Mouse (Mus musculus) induced T-regulatory cell, adult 2 months (primary cell): ENCODE measurements around the gene Dtd1.

Experiments used
- DNase-seq: peaks from one replicate; pipeline ENCODE4 v3.0.0-alpha.2; 2012; ENCODE audit warnings: low read depth

The Dtd1 gene

DNA sequence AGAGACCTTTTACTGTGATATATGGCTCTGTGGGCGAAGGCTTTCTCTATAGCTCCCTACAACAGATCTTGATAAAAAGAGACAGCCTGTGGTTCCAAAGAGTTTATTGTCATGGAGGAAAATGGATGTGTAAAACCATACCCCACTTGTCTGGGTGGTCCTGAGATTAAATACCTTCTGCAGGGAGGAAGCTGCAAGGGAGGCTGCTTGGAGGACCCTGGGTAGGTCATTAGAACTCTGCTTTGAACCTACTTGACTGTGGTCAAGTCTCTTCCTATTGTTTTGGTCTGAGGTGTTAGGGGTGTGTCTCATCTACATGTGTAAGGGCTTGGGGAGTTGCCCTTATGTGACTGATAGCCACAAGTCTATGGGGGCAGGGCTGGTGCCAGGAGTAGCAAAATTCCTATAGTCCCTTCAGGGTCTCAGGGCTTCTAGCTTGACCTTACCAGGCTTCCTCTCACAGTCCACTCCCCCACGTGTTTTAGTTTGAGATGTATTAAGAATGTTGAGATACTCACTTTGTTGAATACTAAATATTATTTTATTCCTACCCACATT, 115.6 kb downstream of the Dtd1 start:
- no peak for DNase-seq

DNA sequence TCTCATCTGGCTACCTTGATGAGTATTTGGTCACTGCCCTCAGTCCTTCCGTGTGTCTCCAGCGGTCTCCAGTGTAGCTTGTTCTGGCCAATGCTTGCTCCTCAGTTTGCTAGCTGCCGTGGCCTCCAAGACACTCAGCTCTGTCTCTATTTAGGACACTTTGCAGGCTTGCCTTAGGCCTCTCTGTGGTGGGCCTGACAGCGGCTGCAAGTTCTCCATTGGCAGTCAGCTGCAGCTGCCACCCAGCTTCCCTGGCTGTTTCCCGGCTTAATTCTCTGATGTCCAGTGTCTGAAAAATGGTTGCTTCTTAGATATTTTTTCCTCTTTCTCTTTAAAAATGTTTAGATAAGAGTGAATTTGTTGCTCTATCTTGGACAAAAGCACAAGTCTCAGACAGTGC, 116.6 kb downstream of the Dtd1 start:
- DNase-seq, result no peak

DNA sequence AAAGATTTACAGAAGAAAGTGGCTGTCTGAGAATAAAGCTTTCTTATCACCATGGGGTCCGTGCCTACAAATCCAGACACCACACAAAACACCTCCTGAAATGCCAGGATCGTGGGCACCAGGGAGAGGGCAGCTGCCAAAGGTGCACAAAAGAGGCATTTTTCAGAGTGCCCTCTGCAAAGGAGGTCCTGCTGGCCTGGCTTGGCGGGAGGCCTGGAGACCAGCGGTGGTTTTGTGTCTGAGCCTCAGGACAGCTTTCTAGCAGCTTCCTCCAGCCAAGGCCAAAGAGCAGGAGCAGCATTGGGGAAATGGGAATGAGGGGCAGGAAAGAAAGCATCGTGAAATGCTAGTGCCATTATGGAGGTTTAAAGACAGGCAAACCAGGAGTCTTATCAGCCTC, 118.6 kb downstream of the Dtd1 start:
- DNase-seq, result no peak

DNA sequence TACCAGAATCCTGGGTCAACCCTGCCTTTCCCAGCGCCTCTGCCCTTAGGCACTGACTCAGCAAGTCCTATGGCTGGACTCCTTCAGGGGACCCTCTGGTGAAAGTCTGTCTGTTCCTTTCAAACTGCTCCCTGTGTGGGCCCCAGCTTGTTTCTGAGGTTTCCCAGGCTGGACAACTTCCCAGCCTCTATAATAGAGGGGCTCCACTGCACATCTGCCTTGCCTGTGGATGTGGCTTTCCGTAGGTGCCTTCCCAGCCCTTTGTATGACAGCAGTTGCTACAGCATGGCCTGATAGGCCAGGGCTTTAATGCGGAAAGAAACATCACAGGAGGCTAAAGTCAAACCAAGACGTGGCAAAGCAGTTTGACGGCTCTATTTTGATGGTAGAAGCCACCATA, 119.6 kb downstream of the Dtd1 start:
- DNase-seq, result no peak

DNA sequence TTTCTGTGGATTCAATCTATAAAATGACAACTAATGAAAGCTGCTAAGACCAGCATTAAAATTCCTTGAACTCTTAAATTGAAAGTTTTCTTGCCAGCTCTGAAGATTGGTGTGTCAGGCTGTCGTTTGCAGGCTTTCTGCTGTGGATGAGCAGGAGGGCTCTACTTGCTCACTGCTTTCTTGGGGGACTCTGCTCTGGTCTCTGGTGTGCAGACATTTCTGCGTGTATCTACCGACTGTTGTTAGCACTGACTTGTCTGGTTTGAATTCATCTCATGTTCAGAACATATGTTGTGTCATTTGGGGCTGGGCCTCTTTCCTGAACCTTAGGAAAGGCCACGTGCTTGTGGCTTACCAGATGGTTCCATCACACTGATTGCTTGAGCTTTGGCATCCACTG, 120.0 kb downstream of the Dtd1 start:
- no peak for DNase-seq

DNA sequence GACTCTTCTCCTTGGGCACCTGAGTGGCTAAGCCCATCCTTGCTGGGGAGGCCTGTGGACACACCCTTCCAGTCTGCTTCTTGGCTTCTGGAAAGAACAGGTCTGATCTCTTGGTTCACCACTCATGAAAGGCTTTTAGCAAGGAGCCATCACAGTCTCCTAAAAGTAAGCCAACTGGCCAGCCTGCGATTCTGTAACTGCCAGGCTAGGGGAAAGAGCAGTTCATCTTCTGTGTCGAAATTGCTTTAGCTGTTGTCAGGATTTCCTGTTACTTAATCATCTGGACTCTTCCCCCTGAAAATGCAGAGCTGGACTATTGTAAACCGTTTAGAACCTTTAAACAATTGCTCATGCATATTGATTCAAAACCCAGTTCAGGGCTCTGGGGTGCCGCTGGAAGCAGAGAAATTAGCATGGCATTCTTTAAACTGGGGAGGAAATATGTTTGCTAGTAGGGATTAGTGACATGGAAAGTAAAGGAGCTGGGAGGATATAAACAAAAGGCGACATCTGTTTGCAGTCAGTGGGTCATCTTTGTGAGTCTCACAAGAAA, 120.8 kb downstream of the Dtd1 start:
- DNase-seq, result no peak

DNA sequence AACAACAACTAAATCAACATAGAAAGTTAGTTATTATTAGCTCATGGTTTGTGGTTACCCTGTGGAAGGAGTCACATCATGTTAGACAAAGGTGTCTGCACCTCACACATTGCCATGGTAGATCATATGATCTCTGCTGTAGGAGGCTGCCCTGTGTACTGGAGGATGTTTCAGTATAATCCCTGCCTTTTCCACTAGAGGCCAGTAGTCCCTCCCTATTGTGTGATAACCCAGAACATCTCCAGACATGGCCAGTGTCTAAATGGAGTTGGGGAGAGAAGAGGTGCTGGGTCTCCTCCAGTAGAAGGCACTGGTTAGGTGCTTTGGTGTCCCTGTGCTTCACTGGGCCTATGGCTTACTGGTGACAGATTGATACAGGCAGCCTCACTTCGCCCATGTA, 125.0 kb downstream of the Dtd1 start:
- DNase-seq, result peak; percentile 3

DNA sequence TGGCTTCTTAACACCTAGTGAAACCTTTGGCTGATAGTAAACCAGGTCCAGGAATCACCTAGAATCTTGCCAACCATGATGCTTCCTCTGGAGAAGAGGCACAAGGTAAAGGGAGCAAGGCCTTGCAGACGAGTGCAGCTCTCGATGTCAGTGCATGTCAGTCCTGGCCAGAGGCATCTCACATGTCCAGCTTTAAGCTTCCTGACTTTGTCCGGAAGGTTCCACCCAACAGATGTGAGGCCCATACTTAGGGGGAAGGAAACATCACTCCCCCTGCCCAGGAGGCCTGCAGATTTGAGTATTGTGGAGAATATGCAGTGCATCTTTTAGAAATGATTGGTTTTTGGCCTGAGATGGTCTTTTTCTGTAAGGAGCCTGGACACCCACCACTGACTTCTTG, 127.4 kb downstream of the Dtd1 start:
- DNase-seq, result no peak

DNA sequence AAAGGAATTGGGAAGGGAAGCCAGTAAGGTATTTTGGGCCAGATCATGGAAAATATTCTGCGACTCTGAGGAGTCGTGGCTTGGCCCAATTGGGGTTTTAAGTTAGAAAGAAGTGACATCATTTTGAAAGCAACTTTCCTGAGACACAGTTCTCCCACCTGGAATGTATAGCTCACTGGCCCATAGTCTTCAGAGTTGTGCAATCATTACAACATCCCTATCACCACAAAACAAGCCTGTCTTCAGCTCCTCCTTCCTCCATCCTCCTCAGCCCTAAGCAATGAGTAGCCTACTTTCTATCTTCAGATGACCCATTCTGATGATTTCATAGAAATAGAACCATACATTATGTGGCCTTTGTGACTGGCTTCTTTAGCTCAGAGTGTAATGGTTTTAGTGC, 130.1 kb downstream of the Dtd1 start:
- DNase-seq, result no peak

DNA sequence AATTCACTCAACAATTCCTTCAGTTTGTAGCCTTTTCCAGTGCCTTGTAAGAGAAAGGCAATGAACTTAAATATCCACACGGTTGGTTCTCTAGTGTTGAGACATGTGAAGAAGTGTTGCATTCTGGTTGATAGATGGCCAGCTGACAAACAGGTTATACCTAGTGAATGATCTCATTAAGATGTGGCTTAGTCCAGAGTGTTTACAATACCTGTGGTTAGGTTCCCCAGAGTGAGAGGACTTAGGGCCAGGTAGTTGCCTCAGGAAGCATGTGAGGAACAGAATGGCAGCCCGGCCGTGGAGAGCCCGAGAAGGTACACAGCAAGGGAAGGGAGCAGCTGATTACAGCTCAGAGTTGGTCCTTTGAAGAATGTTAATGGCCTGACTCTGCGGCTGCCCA, 138.5 kb downstream of the Dtd1 start:
- DNase-seq, result no peak

DNA sequence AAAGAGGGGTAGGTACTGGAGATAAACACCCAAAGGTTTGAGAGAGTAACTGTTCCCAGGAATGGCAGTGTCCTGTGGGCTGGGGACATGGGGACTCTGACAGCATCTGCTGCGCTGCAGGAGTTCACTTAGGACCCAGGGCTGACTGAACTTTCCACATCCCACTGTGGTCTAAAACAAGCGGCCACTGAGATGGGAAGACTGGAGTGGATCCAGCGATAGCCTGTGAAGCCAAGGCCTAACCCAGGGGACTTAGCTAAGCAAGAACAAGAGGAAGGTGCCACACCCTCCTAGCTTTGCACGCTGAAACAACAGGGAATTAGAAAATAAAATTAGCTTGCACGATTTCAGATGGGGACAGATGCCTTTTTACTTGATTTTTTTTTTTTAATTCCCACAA, 138.9 kb downstream of the Dtd1 start:
- no peak for DNase-seq

DNA sequence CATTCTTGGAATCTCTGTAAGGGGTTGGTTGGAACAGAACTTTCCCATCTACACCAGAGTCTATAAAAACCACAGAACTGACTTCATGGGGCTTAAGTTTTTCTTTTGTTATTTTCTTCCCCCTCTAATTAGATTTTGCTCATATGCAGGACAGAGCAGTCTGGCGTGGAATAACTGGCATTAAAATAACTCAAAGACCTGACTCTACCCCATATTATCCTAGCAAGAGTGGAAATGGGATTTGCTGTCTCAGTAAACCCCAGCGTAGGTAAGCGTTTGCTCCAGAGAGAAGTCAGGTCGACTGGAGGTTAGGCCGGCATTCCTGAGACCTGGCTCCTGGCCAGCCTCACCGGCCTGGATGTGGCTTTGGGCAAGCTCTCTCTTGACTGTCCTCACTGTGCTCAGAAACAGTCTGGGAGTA, 140.9 kb downstream of the Dtd1 start:
- DNase-seq, result no peak

DNA sequence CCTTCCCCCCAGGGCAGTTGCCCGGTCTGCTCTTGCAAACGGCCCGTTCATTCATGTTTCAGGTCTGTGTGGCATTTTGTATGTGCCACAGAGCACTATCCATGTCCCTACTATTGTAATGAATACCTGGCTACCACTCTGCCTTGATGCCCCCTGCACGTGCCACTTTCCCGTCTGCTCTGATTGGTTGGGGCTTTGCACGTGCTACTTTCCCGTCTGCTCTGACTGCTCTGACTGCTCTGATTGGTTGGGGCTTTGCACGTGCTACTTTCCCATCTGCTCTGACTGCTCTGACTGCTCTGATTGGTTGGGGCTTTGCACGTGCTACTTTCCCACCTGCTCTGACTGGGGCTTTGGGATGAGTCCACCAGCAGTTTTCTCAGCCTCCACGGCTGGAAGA, 142.3 kb downstream of the Dtd1 start:
- DNase-seq, result no peak

DNA sequence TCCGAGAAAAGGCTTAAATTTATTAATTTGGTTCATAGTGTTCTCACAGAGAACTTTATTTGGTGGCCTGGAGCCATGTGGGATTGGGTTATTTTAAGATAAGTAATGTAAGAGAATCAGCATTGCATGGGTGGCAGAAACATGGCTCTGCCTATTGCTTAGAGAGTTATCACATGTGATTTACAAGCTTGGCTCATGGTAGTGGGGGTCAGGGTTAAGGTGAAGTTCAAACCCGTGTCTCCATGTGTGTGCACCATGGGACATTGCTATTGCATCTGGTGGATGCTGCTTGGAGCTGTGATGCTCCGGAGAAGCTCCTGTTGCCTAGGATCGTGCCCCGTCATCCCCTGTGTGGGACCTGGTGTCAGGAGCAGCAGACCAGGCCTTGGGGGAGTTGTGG, 143.6 kb downstream of the Dtd1 start:
- DNase-seq, result no peak

DNA sequence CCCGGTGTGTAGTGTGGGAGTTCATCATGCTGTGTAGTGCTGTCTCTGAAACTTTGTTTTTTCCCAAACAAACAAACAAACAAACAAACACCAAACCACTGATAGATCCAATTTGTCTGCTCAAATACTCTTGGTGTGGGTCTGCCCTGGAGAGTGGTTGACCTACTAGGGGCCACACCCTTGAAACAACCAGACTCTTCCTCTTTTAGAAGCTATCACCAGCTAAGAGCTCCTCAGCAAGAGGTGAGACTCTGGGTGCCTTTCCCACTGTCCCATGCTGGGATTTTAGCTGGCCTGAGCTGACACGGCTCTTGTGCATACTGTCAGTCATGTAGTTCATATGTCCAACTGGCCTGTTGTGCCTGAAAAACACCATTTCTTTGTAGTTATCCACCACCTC, 145.6 kb downstream of the Dtd1 start:
- no peak for DNase-seq

DNA sequence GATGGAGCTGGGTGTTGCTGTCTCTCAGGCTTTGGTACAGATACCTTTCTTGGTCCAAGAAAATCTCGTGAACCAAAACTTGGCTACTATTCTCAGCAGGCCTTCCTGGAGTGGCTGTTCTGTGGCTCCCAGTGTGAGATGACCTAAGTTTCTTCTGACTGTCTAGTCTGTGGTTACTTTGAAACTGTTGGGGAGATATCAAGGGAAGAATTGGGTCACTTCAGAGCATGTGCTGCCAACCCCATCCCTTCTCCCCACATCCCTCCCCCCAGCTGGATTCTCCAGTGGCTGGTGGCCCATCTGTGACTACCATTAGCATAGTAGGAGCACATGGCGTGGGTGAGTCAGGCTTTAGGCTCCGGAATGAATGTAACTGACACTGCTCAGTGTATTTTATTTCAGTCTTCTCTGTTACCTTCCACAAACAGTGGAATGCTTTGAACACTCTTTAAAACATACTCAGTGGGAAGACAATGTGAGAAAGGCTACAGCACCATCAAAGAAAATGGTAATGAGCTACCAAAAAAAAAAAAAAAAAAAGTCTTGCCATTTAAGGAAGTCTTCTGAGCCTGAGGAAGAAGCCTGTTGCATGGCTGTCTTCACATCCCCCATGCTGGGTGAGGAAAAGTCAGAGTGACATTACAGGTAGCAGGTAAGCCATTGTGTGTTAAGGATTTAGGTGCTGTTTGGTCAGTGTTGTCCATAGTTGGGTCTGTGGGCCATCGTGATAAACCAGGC, 146.5 kb downstream of the Dtd1 start:
- DNase-seq, result no peak

DNA sequence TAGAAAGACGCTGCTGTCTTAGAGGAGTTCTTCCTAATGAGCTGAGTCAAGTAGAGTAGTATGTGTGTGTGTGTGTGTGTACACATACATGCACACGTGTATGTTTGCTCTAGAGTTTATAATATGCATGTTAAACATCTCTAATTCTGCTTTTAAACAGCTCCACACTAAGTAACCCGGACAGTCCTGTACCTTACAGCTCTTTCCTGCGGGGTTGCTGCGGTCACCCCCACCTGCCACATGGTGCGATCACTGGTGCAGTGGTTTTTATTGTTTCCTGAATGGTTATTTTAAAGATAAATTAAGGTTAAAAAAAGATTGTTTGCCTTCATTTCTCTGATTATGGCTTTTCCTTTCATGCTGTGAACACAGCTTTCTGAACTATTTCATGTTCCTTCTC, 153.9 kb downstream of the Dtd1 start:
- DNase-seq, result peak; percentile 3

DNA sequence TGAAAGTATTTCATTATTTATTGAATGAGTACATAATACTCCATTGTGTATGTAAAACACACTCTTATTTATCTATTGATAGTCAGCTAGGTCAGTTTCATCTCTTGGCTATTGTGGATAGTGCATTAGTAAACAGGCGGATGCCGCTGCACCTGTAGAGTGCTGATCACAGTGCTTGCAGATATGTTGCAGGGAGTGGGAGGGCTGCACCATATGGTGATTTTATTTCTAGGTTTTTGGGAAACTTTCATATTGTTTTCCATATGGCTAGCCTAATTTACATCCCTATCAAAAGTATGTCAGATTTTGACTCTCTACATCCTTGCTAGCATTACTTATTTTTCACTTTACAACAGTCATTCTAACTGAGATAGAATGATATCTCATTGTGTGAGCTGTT, 155.3 kb downstream of the Dtd1 start:
- DNase-seq, result no peak

DNA sequence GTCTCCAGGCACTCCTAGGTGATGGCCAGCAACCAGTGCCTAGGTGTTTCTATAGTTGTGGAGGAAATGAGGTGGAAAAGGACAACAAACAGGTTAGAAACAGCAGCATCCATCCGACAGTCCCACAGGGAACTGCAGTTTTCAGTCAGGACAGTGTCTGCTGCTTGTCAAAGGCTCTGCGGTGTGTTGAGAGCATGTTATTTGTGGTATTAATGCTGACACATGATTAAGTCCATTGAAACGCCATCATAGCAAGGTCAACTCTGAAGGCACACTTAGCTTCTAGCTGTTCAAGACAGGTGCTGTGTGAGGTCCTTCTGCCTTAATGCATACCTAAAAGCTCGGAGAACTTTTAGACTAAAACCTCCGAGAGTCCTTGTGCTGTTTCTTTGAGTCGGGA, 161.0 kb downstream of the Dtd1 start:
- no peak for DNase-seq

DNA sequence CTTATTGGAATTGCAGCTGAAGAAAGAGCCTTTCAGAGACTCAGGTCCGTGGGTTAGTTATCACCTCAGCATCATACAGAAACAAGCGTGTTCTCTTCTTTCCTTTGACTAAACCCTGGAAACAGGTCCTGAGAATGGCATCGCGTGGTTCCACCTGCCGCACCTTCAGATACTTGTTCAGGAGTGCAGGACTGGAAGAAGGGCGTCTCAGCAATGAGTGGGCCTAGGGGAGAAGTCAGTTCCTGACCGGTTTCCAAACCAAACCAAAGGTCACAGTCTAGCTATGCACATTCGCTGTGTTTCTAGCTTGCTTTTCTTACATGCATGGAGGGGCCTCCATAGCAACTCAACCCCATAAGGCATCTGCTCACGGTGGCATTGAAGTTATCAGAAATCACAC, 164.0 kb downstream of the Dtd1 start:
- DNase-seq, result no peak

DNA sequence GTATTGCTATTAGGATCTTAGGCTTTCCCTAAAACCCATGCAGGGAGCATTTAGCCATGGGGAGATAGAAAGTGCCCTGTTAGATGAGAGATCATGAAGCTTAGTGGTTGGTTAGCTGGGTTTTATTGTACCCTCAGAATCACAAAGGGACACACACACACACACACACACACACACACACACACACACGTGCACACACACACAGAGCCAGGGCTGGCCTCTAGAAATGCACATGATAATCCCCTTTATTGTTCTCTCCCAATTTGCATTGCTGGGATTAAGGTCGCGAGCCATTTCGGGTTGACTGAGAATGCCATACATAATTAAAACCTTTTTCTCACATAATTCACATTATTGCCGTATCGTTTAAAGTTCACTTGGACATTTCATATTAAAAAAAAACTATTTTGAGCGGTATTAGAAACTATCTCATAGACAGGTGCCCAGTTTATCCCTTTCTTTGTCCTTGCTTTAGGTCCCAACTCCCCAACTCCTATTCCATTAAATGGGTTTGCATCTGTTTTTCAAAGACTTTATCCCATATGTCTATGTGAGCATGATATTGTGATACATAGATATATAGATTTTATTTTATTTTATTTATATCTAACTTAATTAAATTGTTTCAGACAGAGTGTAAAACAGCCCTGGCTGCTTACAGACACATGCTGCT, 164.6 kb downstream of the Dtd1 start:
- no peak for DNase-seq

DNA sequence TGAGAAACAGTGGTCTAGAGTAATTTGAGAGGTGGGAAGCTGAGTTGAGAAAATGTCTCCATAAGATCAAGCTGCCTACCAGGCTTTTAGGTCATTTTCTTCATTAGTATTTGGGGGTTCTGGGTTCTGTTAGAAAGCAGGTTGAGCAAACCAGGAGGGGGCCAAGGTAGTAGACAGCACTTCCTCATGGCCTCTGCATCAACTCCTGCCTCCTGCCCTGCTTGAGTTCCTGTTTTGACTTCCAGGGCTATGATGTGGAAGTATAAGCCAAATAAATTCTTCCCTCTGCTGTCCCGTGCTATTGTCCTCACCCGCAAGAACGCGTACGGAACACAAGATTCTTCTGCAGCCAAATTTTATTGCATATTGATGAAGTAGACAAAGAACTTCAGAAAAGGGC, 165.5 kb downstream of the Dtd1 start:
- DNase-seq, result no peak

DNA sequence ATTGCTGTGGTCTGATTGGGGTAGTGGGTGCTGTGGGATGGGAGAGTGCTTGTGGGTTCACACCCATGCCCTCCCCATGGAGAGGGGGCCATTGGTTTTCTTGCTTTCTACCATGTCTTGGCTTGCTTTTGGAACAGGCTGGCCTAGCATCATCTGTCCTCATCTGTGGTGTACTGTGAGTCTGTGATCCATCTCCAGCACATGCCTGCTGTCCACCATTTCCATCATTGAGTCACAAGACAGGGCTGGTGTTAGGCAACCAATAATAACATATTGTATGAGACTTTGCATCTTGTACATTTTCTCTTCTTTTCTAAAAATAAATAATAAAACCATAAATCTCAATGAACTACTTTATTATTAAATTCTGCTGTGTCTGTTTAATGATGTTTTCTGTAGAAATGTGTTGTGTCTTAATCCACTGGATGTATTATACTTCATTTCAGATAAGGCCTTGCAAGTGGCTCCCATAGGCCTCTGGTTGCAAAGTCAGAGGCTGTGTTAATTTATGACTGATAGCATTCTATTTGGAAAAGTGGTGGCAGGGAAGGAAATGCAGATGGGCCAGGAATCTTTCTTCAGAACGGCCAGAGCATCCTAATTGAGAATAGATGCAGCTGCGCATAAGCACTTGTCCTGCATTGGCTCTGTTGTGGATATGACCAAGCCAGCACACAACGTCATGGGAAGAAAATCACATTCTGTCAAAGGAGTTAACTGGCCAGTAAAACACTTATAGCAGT, 168.8 kb downstream of the Dtd1 start:
- no peak for DNase-seq
